Mouse (Mus musculus) ZHBTc4 (cell line): ENCODE data around the gene Prlh.

Experiments used
- DNase-seq: peaks from one replicate; pipeline ENCODE4 v3.0.0-alpha.2; 2011; ENCODE audit warnings: low read depth, low spot score

Gene Prlh

GRCm38 (mm10) chr1:90999911-91000601 lies 47.1 kb downstream of the Prlh start:
- no peak for DNase-seq

- no peak for DNase-seq
Measured at GRCm38 (mm10) chr1:91001101-91001500, 48.2 kb downstream of the Prlh start.

GRCm38 (mm10) chr1:91001871-91002539 lies 49.1 kb downstream of the Prlh start:
- no peak for DNase-seq

GRCm38 (mm10) chr1:91002641-91003040 lies 49.7 kb downstream of the Prlh start:
- no peak for DNase-seq
